Mouse (Mus musculus): ENCODE results near the gene Zranb2. TPM values are rescaled to one million over a fixed set of nuclear protein-coding genes. Genes with fewer than 3 reads are reported as not detected.

Gene Zranb2
- polyA plus RNA-seq (2015; fragmentation: Nextera tagmentation; extraction: Ambion mirVana): 58.7 and 67.3 TPM in 2 replicates

DNA sequence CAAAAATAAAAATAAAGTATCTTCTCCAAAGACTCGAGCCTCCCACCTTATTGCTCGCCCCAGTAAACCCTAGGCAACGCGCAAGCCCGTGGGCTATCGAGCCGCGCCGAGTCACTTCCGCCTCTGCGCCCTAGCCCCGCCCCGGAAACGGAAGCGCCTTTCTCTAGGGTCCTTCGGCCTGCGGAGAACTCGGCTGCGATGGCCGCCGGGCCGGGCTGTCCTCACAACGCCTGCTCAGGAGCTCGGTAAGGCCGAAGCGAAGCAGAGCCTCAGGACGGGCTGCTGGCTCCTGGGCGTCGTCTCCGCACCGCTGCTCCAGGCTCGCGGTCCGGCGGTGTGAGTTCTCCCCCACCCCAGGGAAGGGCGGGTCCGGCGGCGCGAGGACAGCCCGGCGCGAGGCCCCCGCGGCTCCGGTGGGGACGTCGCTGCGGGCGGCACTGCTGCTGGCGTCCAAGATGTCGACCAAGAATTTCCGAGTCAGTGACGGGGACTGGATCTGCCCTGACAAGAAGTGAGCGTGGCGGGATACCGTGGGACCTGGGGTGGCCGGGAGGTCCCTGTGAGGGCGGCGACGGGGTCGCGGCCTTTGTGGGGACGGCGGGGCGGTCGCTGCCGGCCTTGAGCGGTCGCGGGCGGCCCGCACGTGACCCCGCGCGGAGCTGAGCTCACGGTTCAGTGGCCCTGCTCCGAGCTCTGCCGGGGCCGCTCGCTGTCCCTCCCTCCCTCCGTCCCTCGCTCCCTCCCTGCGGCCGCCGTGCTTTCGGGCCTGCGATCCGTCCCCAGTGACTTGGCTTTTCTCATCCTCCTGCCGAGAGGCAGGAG is at the start of gene Zranb2:
TSS of gene Zranb2 (plus strand) at position 197 of the 822 bp plus-strand sequence.
- Histone ChIP-seq H3K9ac (peak within 1 kb of the TSS; percentile 70), H3K27me3 (peaks cover 40% of the 10 kb centered on the region), H3K27ac (peak within 1 kb of the TSS; percentile 87), H3K4me2 (peak within 1 kb of the TSS; percentile 64), H3K9me3 (replicated peaks) (no peaks in the 10 kb centered on the region), H3K36me3 (peaks cover 10% of the 10 kb centered on the region), H3K4me3 (peak within 1 kb of the TSS; percentile 66), H3K4me1 (replicated peaks) (peaks cover 9% of the 10 kb centered on the region)
- WGBS: under 1% methylated on average over 83 of the region's 91 CpGs
- ATAC-seq (replicated peaks; ENCODE audit: insufficient number of reproducible peaks, insufficient read depth, low FRiP score, low read depth): peak; percentile 92

DNA sequence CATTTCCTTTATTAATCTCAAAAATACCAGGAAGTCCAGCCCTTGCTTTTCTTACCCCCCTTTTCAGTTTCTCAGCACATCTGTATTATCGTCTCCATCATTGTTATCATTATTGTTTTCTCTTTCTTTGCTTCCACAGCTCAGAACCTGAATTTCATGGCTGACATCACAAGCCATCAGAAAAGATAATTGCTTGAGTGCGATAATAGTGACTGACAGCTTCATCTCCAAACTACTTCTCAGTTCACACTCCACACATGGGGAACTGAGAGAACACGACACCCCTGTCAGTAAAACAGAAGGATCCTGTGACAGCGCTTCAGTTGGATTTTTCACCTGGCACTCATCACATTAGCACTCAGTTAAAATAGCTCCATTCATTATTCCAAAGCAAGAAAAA is 41.9 kb upstream of the Zranb2 start:
- Histone ChIP-seq H3K27me3 (no peaks in the 10 kb centered on the region), H3K4me3 (no peak overlapping the region), H3K4me2 (no peak overlapping the region), H3K36me3 (no peaks in the 10 kb centered on the region), H3K9me3 (replicated peaks) (no peaks in the 10 kb centered on the region), H3K9ac (no peak overlapping the region), H3K27ac (no peak overlapping the region), H3K4me1 (replicated peaks) (no peaks in the 10 kb centered on the region)
- ATAC-seq (replicated peaks; ENCODE audit: insufficient number of reproducible peaks, insufficient read depth, low FRiP score, low read depth): no peak
- 34% methylated on average over 4 of the region's 4 CpGs for WGBS

DNA sequence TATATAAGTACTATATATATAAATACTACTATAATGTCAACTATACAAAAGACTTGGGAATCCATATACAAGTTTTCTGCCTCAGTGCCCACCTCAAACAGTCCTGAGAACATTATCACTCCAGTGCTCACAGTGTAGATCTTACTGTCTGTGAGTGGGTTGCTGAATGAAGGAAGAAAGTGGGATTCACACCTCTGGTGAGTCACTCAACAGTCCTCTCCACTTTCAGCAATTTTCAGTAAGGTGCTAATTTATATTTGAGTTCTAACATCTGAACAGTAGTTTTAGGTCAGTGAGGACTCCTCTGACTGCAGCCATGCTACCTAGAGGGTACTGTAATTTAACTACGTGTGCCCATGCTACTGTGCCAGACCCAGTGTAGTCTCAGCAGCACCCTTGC is 31.7 kb upstream of the Zranb2 start:
- peaks cover 2% of the 10 kb centered on the region; the same call in 1 of the 2 replicates for H3K4me1 ChIP-seq (replicated peaks)
- H3K9ac ChIP-seq: no peak overlapping the region
- no peaks in the 10 kb centered on the region for H3K9me3 ChIP-seq (replicated peaks)
- H3K27ac ChIP-seq: no peak overlapping the region
- no peaks in the 10 kb centered on the region for H3K36me3 ChIP-seq
- 79% methylated on average over 1 of the region's 1 CpGs for WGBS
- H3K4me2 ChIP-seq: no peak overlapping the region
- H3K4me3 ChIP-seq: no peak overlapping the region
- ATAC-seq (replicated peaks; ENCODE audit: insufficient number of reproducible peaks, insufficient read depth, low FRiP score, low read depth): no peak
- no peaks in the 10 kb centered on the region for H3K27me3 ChIP-seq

DNA sequence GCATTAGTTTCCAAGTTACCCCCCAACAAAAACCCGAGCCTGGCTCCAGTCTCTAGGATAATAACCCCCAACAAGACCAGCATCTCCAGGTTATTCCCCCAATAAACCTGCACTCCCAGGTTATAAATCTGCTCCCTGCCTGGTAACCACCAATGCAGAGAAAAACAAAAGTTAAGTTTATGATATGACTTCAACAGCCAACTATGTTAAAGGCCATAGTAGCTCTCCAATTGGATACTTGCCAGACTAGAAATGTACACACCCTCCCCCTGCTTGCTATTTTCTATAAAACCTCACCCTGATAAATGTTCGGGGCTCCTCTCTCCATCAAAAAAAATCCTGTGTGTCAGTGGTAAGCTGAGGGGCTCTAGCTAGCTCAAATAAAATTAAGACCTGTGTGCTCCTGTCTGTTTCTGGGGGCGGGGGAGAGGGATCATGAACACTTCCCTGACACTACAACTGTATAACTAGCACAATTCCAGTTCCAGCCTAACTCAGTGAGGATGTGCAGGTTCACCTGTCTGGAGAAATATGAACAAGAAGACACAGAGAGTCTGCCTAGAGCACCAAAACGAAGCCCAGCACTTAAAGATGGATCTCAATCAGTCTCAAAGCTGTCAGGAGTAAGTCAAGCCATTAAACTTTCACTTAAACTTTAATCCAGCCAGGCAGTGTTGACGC is 19.7 kb upstream of the Zranb2 start:
- Histone ChIP-seq H3K9me3 (replicated peaks) (no peaks in the 10 kb centered on the region), H3K9ac (no peak overlapping the region), H3K4me2 (no peak overlapping the region), H3K4me1 (replicated peaks) (peaks cover 15% of the 10 kb centered on the region), H3K4me3 (no peak overlapping the region), H3K27ac (no peak overlapping the region), H3K36me3 (no peaks in the 10 kb centered on the region), H3K27me3 (no peaks in the 10 kb centered on the region)
- no peak for ATAC-seq (replicated peaks; ENCODE audit: insufficient number of reproducible peaks, insufficient read depth, low FRiP score, low read depth)
- 59% methylated on average over 5 of the region's 5 CpGs for WGBS

DNA sequence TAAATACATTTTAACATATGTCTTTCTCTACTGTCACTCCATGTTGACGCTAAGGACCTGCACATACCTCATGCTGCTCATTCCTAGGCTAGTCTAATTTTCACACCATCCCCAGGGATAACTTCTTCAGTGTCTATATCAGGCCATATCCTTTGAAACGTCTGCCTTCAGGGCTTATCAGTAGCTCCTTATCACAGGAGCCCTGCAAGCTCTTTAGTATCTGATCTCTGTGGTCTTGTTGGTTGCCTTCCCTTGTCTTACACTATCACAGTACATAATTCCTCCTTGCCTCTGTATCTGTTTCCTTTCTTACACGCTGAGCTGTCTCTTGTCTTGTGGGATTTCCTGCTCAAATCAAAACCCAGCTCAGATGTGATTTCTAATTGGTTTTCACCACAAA is 17.5 kb upstream of the Zranb2 start:
- H3K27ac ChIP-seq: no peak overlapping the region
- no peak overlapping the region for H3K4me2 ChIP-seq
- H3K4me3 ChIP-seq: no peak overlapping the region
- ATAC-seq (replicated peaks; ENCODE audit: insufficient number of reproducible peaks, insufficient read depth, low FRiP score, low read depth): no peak
- WGBS: 18% methylated on average over 3 of the region's 3 CpGs
- no peaks in the 10 kb centered on the region; the same call in 1 of the 2 replicates for H3K27me3 ChIP-seq
- peaks cover 15% of the 10 kb centered on the region for H3K4me1 ChIP-seq (replicated peaks)
- no peak overlapping the region for H3K9ac ChIP-seq
- H3K9me3 ChIP-seq (replicated peaks): no peaks in the 10 kb centered on the region
- no peaks in the 10 kb centered on the region for H3K36me3 ChIP-seq

DNA sequence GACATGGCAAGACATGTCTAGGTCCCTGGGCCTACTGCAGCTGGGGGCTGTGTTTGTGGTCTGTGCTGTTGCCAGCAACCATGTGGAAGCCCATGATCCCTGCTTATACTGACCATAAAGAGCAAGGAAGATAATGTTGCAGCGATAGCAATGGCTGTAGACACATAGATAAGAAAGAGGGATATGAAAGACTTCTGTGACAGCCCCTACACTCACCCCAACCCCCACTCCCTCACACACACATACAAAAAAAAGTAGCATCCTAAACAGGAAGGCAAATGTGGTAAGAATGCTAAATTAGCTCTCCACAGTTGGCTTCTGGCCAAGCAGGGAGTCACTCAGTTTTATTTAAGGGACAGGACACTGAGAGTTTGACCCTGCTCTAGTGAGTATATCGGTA is 16.0 kb upstream of the Zranb2 start:
- Histone ChIP-seq H3K27me3 (peaks cover 8% of the 10 kb centered on the region), H3K9me3 (replicated peaks) (no peaks in the 10 kb centered on the region), H3K4me1 (replicated peaks) (peaks cover 15% of the 10 kb centered on the region), H3K4me3 (no peak overlapping the region), H3K36me3 (no peaks in the 10 kb centered on the region), H3K4me2 (no peak overlapping the region), H3K27ac (0 out of 2 replicates have a peak overlapping the region, but pooled peaks have one; percentile 27), H3K9ac (no peak overlapping the region)
- WGBS: 13% methylated on average over 2 of the region's 2 CpGs
- 0 out of 2 replicates have a peak, but pooled peaks have one; percentile 47 for ATAC-seq (replicated peaks; ENCODE audit: insufficient number of reproducible peaks, insufficient read depth, low FRiP score, low read depth)

DNA sequence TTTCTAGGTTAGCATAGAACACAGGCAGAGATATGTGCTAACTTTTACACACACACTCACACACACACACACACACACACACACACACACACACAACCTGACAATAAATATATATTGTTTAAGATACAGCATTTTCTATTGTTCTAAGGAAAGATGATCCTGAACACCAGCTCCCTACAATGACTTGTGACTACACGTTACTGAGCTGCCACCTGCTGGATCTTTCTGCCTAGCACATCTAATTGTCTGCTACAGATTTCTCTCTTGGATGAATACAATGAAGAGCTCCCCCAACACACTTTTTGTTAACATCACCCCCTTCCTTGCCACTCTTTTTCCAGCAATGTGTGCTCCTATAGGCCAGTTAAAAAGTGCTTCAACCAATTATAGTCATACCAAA is 13.5 kb upstream of the Zranb2 start:
- Histone ChIP-seq H3K27ac (no peak overlapping the region), H3K9me3 (replicated peaks) (no peaks in the 10 kb centered on the region), H3K9ac (no peak overlapping the region), H3K4me3 (no peak overlapping the region), H3K36me3 (no peaks in the 10 kb centered on the region), H3K4me2 (no peak overlapping the region), H3K4me1 (replicated peaks) (peaks cover 8% of the 10 kb centered on the region), H3K27me3 (peaks cover 21% of the 10 kb centered on the region)
- no peak for ATAC-seq (replicated peaks; ENCODE audit: insufficient number of reproducible peaks, insufficient read depth, low FRiP score, low read depth)
- WGBS: 3% methylated on average over 1 of the region's 1 CpGs

DNA sequence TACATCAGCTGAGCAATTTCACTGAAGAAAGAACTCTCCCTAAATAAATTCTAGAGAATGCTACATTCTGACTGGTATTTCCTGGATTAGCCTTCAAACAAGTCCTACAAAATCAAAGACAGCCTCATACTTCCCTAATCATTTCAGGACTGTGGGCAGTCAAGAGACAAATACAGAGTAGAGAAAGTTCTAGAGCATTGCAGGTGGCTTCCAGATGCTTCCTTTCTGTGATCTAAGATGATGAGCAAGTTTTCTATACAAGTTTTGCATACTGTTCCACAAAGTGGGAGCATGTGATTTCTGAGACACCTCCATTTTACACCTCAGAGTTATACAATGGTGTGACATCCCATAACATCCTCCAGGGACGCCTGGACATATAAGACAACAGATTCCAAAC is 10.1 kb upstream of the Zranb2 start:
- no peak overlapping the region for H3K4me3 ChIP-seq
- no peaks in the 10 kb centered on the region for H3K9me3 ChIP-seq (replicated peaks)
- no peaks in the 10 kb centered on the region for H3K4me1 ChIP-seq (replicated peaks)
- 36% methylated on average over 1 of the region's 1 CpGs for WGBS
- H3K9ac ChIP-seq: no peak overlapping the region
- H3K27ac ChIP-seq: no peak overlapping the region
- H3K27me3 ChIP-seq: peaks cover 50% of the 10 kb centered on the region
- no peaks in the 10 kb centered on the region for H3K36me3 ChIP-seq
- H3K4me2 ChIP-seq: no peak overlapping the region
- no peak for ATAC-seq (replicated peaks; ENCODE audit: insufficient number of reproducible peaks, insufficient read depth, low FRiP score, low read depth)

DNA sequence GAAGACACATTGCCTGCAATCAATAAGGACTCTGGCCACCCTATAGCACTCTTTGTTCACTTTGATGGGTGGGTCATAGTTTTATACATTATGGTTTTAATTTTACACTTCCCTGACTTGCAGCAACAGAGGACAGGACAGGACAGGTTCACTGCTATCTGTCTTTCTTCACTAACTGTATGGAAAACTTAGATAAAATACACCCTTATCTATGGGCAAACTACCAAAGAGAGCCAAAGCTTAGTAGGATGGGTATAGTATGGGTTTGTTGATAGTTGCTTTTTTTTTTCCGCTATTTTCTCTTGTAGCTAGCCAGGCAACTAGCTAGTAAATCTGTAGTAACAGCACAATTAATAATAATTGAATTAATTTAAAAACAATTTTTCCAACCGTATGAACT is 2.4 kb upstream of the Zranb2 start:
- no peak overlapping the region for H3K27ac ChIP-seq
- H3K4me1 ChIP-seq (replicated peaks): peaks cover 9% of the 10 kb centered on the region
- WGBS: 66% methylated on average over 2 of the region's 2 CpGs
- H3K36me3 ChIP-seq: no peaks in the 10 kb centered on the region
- H3K4me2 ChIP-seq: no peak overlapping the region
- no peak for ATAC-seq (replicated peaks; ENCODE audit: insufficient number of reproducible peaks, insufficient read depth, low FRiP score, low read depth)
- H3K9ac ChIP-seq: no peak overlapping the region
- no peaks in the 10 kb centered on the region for H3K9me3 ChIP-seq (replicated peaks)
- H3K27me3 ChIP-seq: peaks cover 63% of the 10 kb centered on the region
- no peak overlapping the region for H3K4me3 ChIP-seq

DNA sequence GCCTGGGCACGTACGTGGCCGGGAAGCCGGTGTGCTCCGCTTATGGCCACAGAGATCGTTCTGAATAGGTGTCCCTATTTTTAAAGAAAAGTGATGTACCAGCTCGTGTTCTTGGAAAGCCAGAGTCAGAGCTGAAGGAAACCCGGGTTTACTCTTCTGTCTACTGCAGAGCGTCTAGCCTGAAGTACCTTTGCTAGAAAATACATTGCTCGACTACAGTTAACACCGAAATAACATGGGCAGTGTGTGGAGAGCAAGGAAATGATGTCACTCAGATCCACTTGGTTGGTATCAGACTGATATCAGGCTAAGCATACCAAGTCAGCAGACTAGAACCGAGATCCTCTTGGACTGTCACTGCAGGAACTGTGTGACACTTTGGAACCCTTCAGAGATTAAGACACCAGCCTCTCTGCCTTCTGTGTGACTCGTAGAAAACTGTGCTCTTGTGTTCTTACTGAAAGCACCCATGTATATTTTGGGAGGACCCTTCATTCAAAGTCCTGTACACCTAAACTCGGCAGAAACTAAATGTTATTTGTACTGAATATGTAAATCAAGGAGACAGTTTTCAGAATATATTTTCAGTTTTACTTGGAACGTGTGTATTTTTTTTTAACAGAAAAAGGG is 941 bp downstream of the Zranb2 start:
- Histone ChIP-seq H3K27ac (peak overlapping the region; percentile 87), H3K4me2 (peak overlapping the region; percentile 64), H3K9ac (peak overlapping the region; percentile 70), H3K9me3 (replicated peaks) (no peaks in the 10 kb centered on the region), H3K4me3 (peak overlapping the region; percentile 66), H3K4me1 (replicated peaks) (peaks cover 9% of the 10 kb centered on the region), H3K36me3 (peaks cover 17% of the 10 kb centered on the region), H3K27me3 (peaks cover 33% of the 10 kb centered on the region)
- WGBS: 2% methylated on average over 15 of the region's 15 CpGs
- ATAC-seq (replicated peaks; ENCODE audit: insufficient number of reproducible peaks, insufficient read depth, low FRiP score, low read depth): no peak; the same call in 1 of the 2 replicates

DNA sequence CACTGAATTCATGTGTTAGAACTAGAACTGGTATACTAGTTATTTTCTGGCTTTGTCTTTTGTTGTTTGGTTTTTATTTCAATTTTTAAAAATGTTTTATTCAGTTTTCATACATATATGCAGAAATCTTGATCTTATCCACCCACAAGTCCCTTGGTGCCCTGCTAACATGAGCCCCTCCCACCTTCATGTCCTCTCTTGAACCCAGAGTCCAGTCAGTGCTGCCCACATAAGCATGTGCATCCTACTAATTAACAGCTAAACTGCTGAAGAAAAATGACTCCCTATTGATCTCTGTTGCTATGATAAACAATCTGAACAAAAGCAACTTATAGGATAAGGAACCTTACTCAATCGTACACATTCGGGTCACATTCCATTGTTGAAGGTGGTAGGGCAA is 15.4 kb downstream of the Zranb2 start:
- no peak overlapping the region for H3K27ac ChIP-seq
- H3K9me3 ChIP-seq (replicated peaks): no peaks in the 10 kb centered on the region
- WGBS: 93% methylated on average over 2 of the region's 2 CpGs
- H3K36me3 ChIP-seq: peaks cover 36% of the 10 kb centered on the region
- no peak overlapping the region for H3K4me2 ChIP-seq
- ATAC-seq (replicated peaks; ENCODE audit: insufficient number of reproducible peaks, insufficient read depth, low FRiP score, low read depth): no peak
- no peak overlapping the region for H3K4me3 ChIP-seq
- H3K4me1 ChIP-seq (replicated peaks): no peaks in the 10 kb centered on the region
- no peak overlapping the region for H3K9ac ChIP-seq
- no peaks in the 10 kb centered on the region for H3K27me3 ChIP-seq
